Mouse (Mus musculus): ENCODE measurements around the gene Lpin1. TPM values are rescaled to one million over a fixed set of nuclear protein-coding genes. Genes with fewer than 3 reads are reported as not detected.

Lpin1 gene
- polyA plus RNA-seq, 1 experiment from 2014 or later, result 5.9 TPM

GRCm38 (mm10) chr12:16615738-16616137 is 5.0 kb upstream of the Lpin1 start:
- 66% methylated on average over 2 of the region's 2 CpGs for WGBS
- Histone ChIP-seq H3K36me3 (no peaks in the 10 kb centered on the region), H3K27me3 (no peaks in the 10 kb centered on the region), H3K4me3 (no peak overlapping the region), H3K9ac (no peak overlapping the region), H3K4me2 (no peak overlapping the region), H3K27ac (no peak overlapping the region), H3K9me3 (no peaks in the 10 kb centered on the region), H3K4me1 (peaks cover 23% of the 10 kb centered on the region)
- ATAC-seq (ENCODE audit: insufficient number of reproducible peaks, insufficient read depth, low FRiP score, low TSS enrichment, low read depth), result no peak

GRCm38 (mm10) chr12:16614556-16614955 is 3.8 kb upstream of the Lpin1 start:
- no peak overlapping the region for H3K4me2 ChIP-seq
- H3K9me3 ChIP-seq, result 0 out of 2 replicates have a peak, but pooled peaks cover 4% of the 10 kb centered on the region
- H3K9ac ChIP-seq, result no peak overlapping the region
- H3K27me3 ChIP-seq, result no peaks in the 10 kb centered on the region
- 62% methylated on average over 3 of the region's 3 CpGs for WGBS
- H3K4me3 ChIP-seq, result no peak overlapping the region
- H3K27ac ChIP-seq, result no peak overlapping the region
- ATAC-seq (ENCODE audit: insufficient number of reproducible peaks, insufficient read depth, low FRiP score, low TSS enrichment, low read depth), result no peak
- peaks cover 16% of the 10 kb centered on the region for H3K4me1 ChIP-seq
- no peaks in the 10 kb centered on the region for H3K36me3 ChIP-seq

- no peak overlapping the region for H3K4me2 ChIP-seq
- ATAC-seq (ENCODE audit: insufficient number of reproducible peaks, insufficient read depth, low FRiP score, low TSS enrichment, low read depth), result no peak
- H3K4me1 ChIP-seq, result no peaks in the 10 kb centered on the region
- no peak overlapping the region for H3K27ac ChIP-seq
- H3K9ac ChIP-seq, result no peak overlapping the region
- 78% methylated on average over 5 of the region's 5 CpGs for WGBS
- 0 out of 2 replicates have a peak, but pooled peaks cover 7% of the 10 kb centered on the region for H3K9me3 ChIP-seq
- no peak overlapping the region for H3K4me3 ChIP-seq
- H3K27me3 ChIP-seq, result no peaks in the 10 kb centered on the region
- H3K36me3 ChIP-seq, result no peaks in the 10 kb centered on the region
These were observed 5.1 kb downstream of the Lpin1 start for GRCm38 (mm10) chr12:16605624-16606023.

- Histone ChIP-seq H3K9me3 (no peaks in the 10 kb centered on the region), H3K27ac (no peak overlapping the region), H3K27me3 (no peaks in the 10 kb centered on the region), H3K9ac (no peak overlapping the region), H3K4me2 (no peak overlapping the region), H3K36me3 (no peaks in the 10 kb centered on the region), H3K4me3 (no peak overlapping the region), H3K4me1 (no peaks in the 10 kb centered on the region)
- WGBS, result 82% methylated on average over 4 of the region's 4 CpGs
- ATAC-seq (ENCODE audit: insufficient number of reproducible peaks, insufficient read depth, low FRiP score, low TSS enrichment, low read depth), result no peak
These were observed 8.5 kb downstream of the Lpin1 start for GRCm38 (mm10) chr12:16602271-16602670.

GRCm38 (mm10) chr12:16600374-16600773 is 10.4 kb downstream of the Lpin1 start:
- Histone ChIP-seq H3K4me1 (no peaks in the 10 kb centered on the region), H3K36me3 (no peaks in the 10 kb centered on the region), H3K27me3 (no peaks in the 10 kb centered on the region), H3K9ac (no peak overlapping the region), H3K9me3 (no peaks in the 10 kb centered on the region), H3K4me3 (no peak overlapping the region), H3K4me2 (no peak overlapping the region), H3K27ac (no peak overlapping the region)
- 60% methylated on average over 1 of the region's 1 CpGs for WGBS
- ATAC-seq (ENCODE audit: insufficient number of reproducible peaks, insufficient read depth, low FRiP score, low TSS enrichment, low read depth), result no peak

- H3K4me2 ChIP-seq, result no peak overlapping the region
- H3K36me3 ChIP-seq, result no peaks in the 10 kb centered on the region
- H3K4me1 ChIP-seq, result no peaks in the 10 kb centered on the region
- H3K9me3 ChIP-seq, result no peaks in the 10 kb centered on the region
- no peak overlapping the region for H3K9ac ChIP-seq
- 73% methylated on average over 3 of the region's 3 CpGs for WGBS
- no peak overlapping the region for H3K4me3 ChIP-seq
- no peak for ATAC-seq (ENCODE audit: insufficient number of reproducible peaks, insufficient read depth, low FRiP score, low TSS enrichment, low read depth)
- no peak overlapping the region for H3K27ac ChIP-seq
- no peaks in the 10 kb centered on the region for H3K27me3 ChIP-seq
These were observed 11.4 kb downstream of the Lpin1 start for GRCm38 (mm10) chr12:16599359-16599758.

- no peaks in the 10 kb centered on the region for H3K27me3 ChIP-seq
- no peak overlapping the region for H3K27ac ChIP-seq
- H3K36me3 ChIP-seq, result no peaks in the 10 kb centered on the region
- 91% methylated on average over 7 of the region's 7 CpGs for WGBS
- H3K4me3 ChIP-seq, result no peak overlapping the region
- no peak for ATAC-seq (ENCODE audit: insufficient number of reproducible peaks, insufficient read depth, low FRiP score, low TSS enrichment, low read depth)
- peaks cover 24% of the 10 kb centered on the region for H3K4me1 ChIP-seq
- H3K9ac ChIP-seq, result no peak overlapping the region
- H3K9me3 ChIP-seq, result no peaks in the 10 kb centered on the region
- H3K4me2 ChIP-seq, result no peak overlapping the region
These were observed 17.0 kb downstream of the Lpin1 start for GRCm38 (mm10) chr12:16593761-16594160.

- Histone ChIP-seq H3K9ac (no peak overlapping the region), H3K27ac (no peak overlapping the region), H3K27me3 (no peaks in the 10 kb centered on the region), H3K4me2 (no peak overlapping the region), H3K4me1 (peaks cover 31% of the 10 kb centered on the region), H3K36me3 (no peaks in the 10 kb centered on the region), H3K9me3 (no peaks in the 10 kb centered on the region), H3K4me3 (no peak overlapping the region)
- ATAC-seq (ENCODE audit: insufficient number of reproducible peaks, insufficient read depth, low FRiP score, low TSS enrichment, low read depth), result no peak
- WGBS, result 74% methylated on average over 7 of the region's 7 CpGs
These were observed 17.8 kb downstream of the Lpin1 start for GRCm38 (mm10) chr12:16593014-16593413.

GRCm38 (mm10) chr12:16592451-16592850 is 18.3 kb downstream of the Lpin1 start:
- no peak overlapping the region for H3K4me2 ChIP-seq
- 54% methylated on average over 5 of the region's 5 CpGs for WGBS
- H3K4me3 ChIP-seq, result no peak overlapping the region
- H3K9me3 ChIP-seq, result no peaks in the 10 kb centered on the region
- H3K27me3 ChIP-seq, result no peaks in the 10 kb centered on the region
- ATAC-seq (ENCODE audit: insufficient number of reproducible peaks, insufficient read depth, low FRiP score, low TSS enrichment, low read depth), result no peak
- H3K9ac ChIP-seq, result no peak overlapping the region
- H3K27ac ChIP-seq, result no peak overlapping the region
- H3K4me1 ChIP-seq, result peaks cover 36% of the 10 kb centered on the region
- H3K36me3 ChIP-seq, result no peaks in the 10 kb centered on the region

- Histone ChIP-seq H3K9ac (peak overlapping the region; percentile 65), H3K27me3 (no peaks in the 10 kb centered on the region), H3K4me3 (peak overlapping the region; percentile 45), H3K4me1 (peaks cover 41% of the 10 kb centered on the region), H3K36me3 (no peaks in the 10 kb centered on the region), H3K9me3 (no peaks in the 10 kb centered on the region), H3K27ac (peak overlapping the region; percentile 57), H3K4me2 (peak overlapping the region; percentile 69)
- 8% methylated on average over 15 of the region's 15 CpGs for WGBS
- peak; percentile 84 for ATAC-seq (ENCODE audit: insufficient number of reproducible peaks, insufficient read depth, low FRiP score, low TSS enrichment, low read depth)
These were observed 19.1 kb downstream of the Lpin1 start for GRCm38 (mm10) chr12:16591453-16592200.

- Histone ChIP-seq H3K9ac (0 out of 2 replicates have a peak overlapping the region, but pooled peaks have one; percentile 6), H3K4me1 (peaks cover 53% of the 10 kb centered on the region), H3K4me2 (peak overlapping the region; percentile 78), H3K27me3 (no peaks in the 10 kb centered on the region), H3K36me3 (no peaks in the 10 kb centered on the region), H3K4me3 (peak overlapping the region; percentile 79), H3K27ac (no peak overlapping the region), H3K9me3 (no peaks in the 10 kb centered on the region)
- no peak for ATAC-seq (ENCODE audit: insufficient number of reproducible peaks, insufficient read depth, low FRiP score, low TSS enrichment, low read depth)
- 16% methylated on average over 4 of the region's 4 CpGs for WGBS
These were observed 20.8 kb downstream of the Lpin1 start for GRCm38 (mm10) chr12:16589966-16590365.

GRCm38 (mm10) chr12:16589204-16589949 is 21.4 kb downstream of the Lpin1 start:
- H3K9me3 ChIP-seq, result no peaks in the 10 kb centered on the region
- H3K27me3 ChIP-seq, result no peaks in the 10 kb centered on the region
- H3K4me3 ChIP-seq, result peak overlapping the region; percentile 79
- peak overlapping the region; percentile 78 for H3K4me2 ChIP-seq
- H3K4me1 ChIP-seq, result peaks cover 59% of the 10 kb centered on the region
- no peaks in the 10 kb centered on the region for H3K36me3 ChIP-seq
- ATAC-seq (ENCODE audit: insufficient number of reproducible peaks, insufficient read depth, low FRiP score, low TSS enrichment, low read depth), result peak; percentile 83
- H3K27ac ChIP-seq, result peak overlapping the region; percentile 64; the same call in 1 of the 2 replicates
- H3K9ac ChIP-seq, result peak overlapping the region; percentile 85
- 1% methylated on average over 34 of the region's 36 CpGs for WGBS
